Mouse (Mus musculus): ENCODE data around the gene Xrn1. TPM values are rescaled to one million over a fixed set of nuclear protein-coding genes. Genes with fewer than 3 reads are reported as not detected.

Gene Xrn1
- polyA plus RNA-seq, 1 experiment from 2014 or later: 19.4 TPM

GRCm38 (mm10) chr9:96093221-96093620, 138.7 kb downstream of the Xrn1 start:
- no peak overlapping the region for H3K4me3 ChIP-seq (ENCODE audit: low read depth, low read length)
- H3K36me3 ChIP-seq (ENCODE audit: control insufficient read depth, insufficient read depth, low read length): no peaks in the 10 kb centered on the region
- H3K4me2 ChIP-seq (ENCODE audit: low read length): no peak overlapping the region
- H3K27me3 ChIP-seq (replicated peaks; ENCODE audit: control insufficient read depth, insufficient read depth, low read length): no peaks in the 10 kb centered on the region
- H3K9me3 ChIP-seq (ENCODE audit: control insufficient read depth, low read length): no peaks in the 10 kb centered on the region
- no peak overlapping the region for H3K27ac ChIP-seq (ENCODE audit: low read depth)
- H3K9ac ChIP-seq (ENCODE audit: low read length): no peak overlapping the region
- ATAC-seq (replicated peaks; ENCODE audit: low FRiP score, low TSS enrichment, low read depth) (no peak), DNase-seq (ENCODE audit: low spot score) (no peak)
- H3K4me1 ChIP-seq (replicated peaks; ENCODE audit: control insufficient read depth, insufficient read depth, low read length): no peaks in the 10 kb centered on the region
- WGBS: 85% methylated on average over 1 of the region's 1 CpGs

GRCm38 (mm10) chr9:96094341-96094740, 139.8 kb downstream of the Xrn1 start:
- Histone ChIP-seq H3K9ac (ENCODE audit: low read length) (no peak overlapping the region), H3K4me3 (ENCODE audit: low read depth, low read length) (no peak overlapping the region), H3K9me3 (ENCODE audit: control insufficient read depth, low read length) (peaks cover 5% of the 10 kb centered on the region), H3K36me3 (ENCODE audit: control insufficient read depth, insufficient read depth, low read length) (no peaks in the 10 kb centered on the region), H3K27ac (ENCODE audit: low read depth) (no peak overlapping the region), H3K4me2 (ENCODE audit: low read length) (no peak overlapping the region), H3K27me3 (replicated peaks; ENCODE audit: control insufficient read depth, insufficient read depth, low read length) (no peaks in the 10 kb centered on the region), H3K4me1 (replicated peaks; ENCODE audit: control insufficient read depth, insufficient read depth, low read length) (no peaks in the 10 kb centered on the region)
- ATAC-seq (replicated peaks; ENCODE audit: low FRiP score, low TSS enrichment, low read depth): no peak
- DNase-seq (ENCODE audit: low spot score): no peak
- 58% methylated on average over 1 of the region's 1 CpGs for WGBS

GRCm38 (mm10) chr9:96095192-96095591, 140.6 kb downstream of the Xrn1 start:
- WGBS: 55% methylated on average over 1 of the region's 1 CpGs
- no peak overlapping the region for H3K27ac ChIP-seq (ENCODE audit: low read depth)
- no peak for DNase-seq (ENCODE audit: low spot score)

GRCm38 (mm10) chr9:96102846-96103245, 148.3 kb downstream of the Xrn1 start:
- H3K36me3 ChIP-seq (ENCODE audit: control insufficient read depth, insufficient read depth, low read length): no peaks in the 10 kb centered on the region
- no peaks in the 10 kb centered on the region for H3K27me3 ChIP-seq (replicated peaks; ENCODE audit: control insufficient read depth, insufficient read depth, low read length)
- WGBS: 89% methylated on average over 8 of the region's 8 CpGs
- ATAC-seq (replicated peaks; ENCODE audit: low FRiP score, low TSS enrichment, low read depth) (no peak), DNase-seq (ENCODE audit: low spot score) (no peak)
- no peak overlapping the region for H3K4me3 ChIP-seq (ENCODE audit: low read depth, low read length)
- H3K4me2 ChIP-seq (ENCODE audit: low read length): no peak overlapping the region
- no peaks in the 10 kb centered on the region for H3K4me1 ChIP-seq (replicated peaks; ENCODE audit: control insufficient read depth, insufficient read depth, low read length)
- H3K9ac ChIP-seq (ENCODE audit: low read length): no peak overlapping the region
- H3K9me3 ChIP-seq (ENCODE audit: control insufficient read depth, low read length): peaks cover 8% of the 10 kb centered on the region
- H3K27ac ChIP-seq (ENCODE audit: low read depth): no peak overlapping the region

More at GRCm38 (mm10) chr9:96095192-96095591, 140.6 kb downstream of the Xrn1 start:
- H3K27me3 ChIP-seq (replicated peaks; ENCODE audit: control insufficient read depth, insufficient read depth, low read length): no peaks in the 10 kb centered on the region
- no peak overlapping the region for H3K4me3 ChIP-seq (ENCODE audit: low read depth, low read length)
- H3K9me3 ChIP-seq (ENCODE audit: control insufficient read depth, low read length): peaks cover 8% of the 10 kb centered on the region
- no peak overlapping the region for H3K4me2 ChIP-seq (ENCODE audit: low read length)
- H3K36me3 ChIP-seq (ENCODE audit: control insufficient read depth, insufficient read depth, low read length): no peaks in the 10 kb centered on the region
- no peak overlapping the region for H3K9ac ChIP-seq (ENCODE audit: low read length)
- no peaks in the 10 kb centered on the region for H3K4me1 ChIP-seq (replicated peaks; ENCODE audit: control insufficient read depth, insufficient read depth, low read length)
- ATAC-seq (replicated peaks; ENCODE audit: low FRiP score, low TSS enrichment, low read depth): no peak

Other genes starting within 250 kb of the Xrn1 start
- gene Trpc1, start 204.4 kb upstream of the Xrn1 start, polyA plus RNA-seq (2014; fragmentation: Nextera tagmentation; extraction: Ambion mirVana): 5.7 and 6.5 TPM in 2 replicates
- 25.7 and 26.1 TPM in 2 replicates for gene Pls1, start 109.4 kb upstream of the Xrn1 start, polyA plus RNA-seq (2014; fragmentation: Nextera tagmentation; extraction: Ambion mirVana)
- gene Atr, start 97.2 kb upstream of the Xrn1 start, polyA plus RNA-seq (2014; fragmentation: Nextera tagmentation; extraction: Ambion mirVana): 20.5 and 23.2 TPM in 2 replicates
- 5.8 and 6.3 TPM in 2 replicates for gene Gk5, start 164.6 kb downstream of the Xrn1 start, polyA plus RNA-seq (2014; fragmentation: Nextera tagmentation; extraction: Ambion mirVana)
- gene Tfdp2, start 241.5 kb downstream of the Xrn1 start, polyA plus RNA-seq (2014; fragmentation: Nextera tagmentation; extraction: Ambion mirVana): 46.4 and 48.7 TPM in 2 replicates